9 mouse cellular contexts compared by ENCODE assay signal in genomic region chr4:59439960-59440359, GRCm38 (mm10). TPM values are rescaled to one million over a fixed set of nuclear protein-coding genes. Genes with fewer than 3 reads are reported as not detected.
A peak's percentile ranks its signal among the peaks of the same experiment; 100 is the strongest.
DNase-seq lines count a peak whose midpoint lies in the region; ATAC-seq lines count a peak whose summit lies in the region.
"Had no signal": no experiment of that assay in that cellular context is flagged by ENCODE, and none has a peak within 500 bp of the region (broad histone marks: within the 10 kb centered on the region; RNA-seq: fewer than 3 reads in every experiment).

No protein-coding gene starts in this region.

- H3K9ac ChIP-seq in intestine, embryonic 16.5 days (ENCODE audit: low read depth, low read length) = no peak overlapping the region

- peak overlapping the region; percentile 78 for H3K27ac ChIP-seq in intestine, embryonic 16.5 days (ENCODE audit: low read length)

- H3K9me3 ChIP-seq in intestine, embryonic 16.5 days (ENCODE audit: control insufficient read depth, low read length) = no peaks in the 10 kb centered on the region

- H3K36me3 ChIP-seq in intestine, embryonic 16.5 days (ENCODE audit: control insufficient read depth, insufficient read depth, low read length) = no peaks in the 10 kb centered on the region

- H3K4me2 ChIP-seq in intestine, embryonic 16.5 days (ENCODE audit: low read depth, low read length) = no peak overlapping the region

- no peak overlapping the region for H3K4me3 ChIP-seq in intestine, embryonic 16.5 days (ENCODE audit: low read length)

- peaks cover 6% of the 10 kb centered on the region; the same call in 1 of the 2 replicates for H3K4me1 ChIP-seq in intestine, embryonic 16.5 days (ENCODE audit: control insufficient read depth, insufficient read depth, low read length)

- ATAC-seq in intestine, embryonic 16.5 days = peak; percentile 85

- H3K27me3 ChIP-seq in intestine, embryonic 16.5 days (replicated peaks; ENCODE audit: control insufficient read depth, insufficient read depth, low read length) = no peaks in the 10 kb centered on the region

- DNase-seq in adrenal gland, postnatal 14 days = peak; percentile 24
- DNase-seq in adrenal gland, adult 18-20 months (ENCODE audit: low spot score in 2 of 2) = no peak
- DNase-seq in 416B (ENCODE audit: low read depth) = peak; percentile 98
- DNase-seq in lung, postnatal 25 days (ENCODE audit: low spot score) = peak; percentile 59
- DNase-seq in right cerebral cortex, postnatal 36 days (ENCODE audit: low spot score in 2 of 2) = no peak
- no peak for DNase-seq in right cerebral cortex, adult 2 months (ENCODE audit: low spot score in 2 of 2)
- no peak for DNase-seq in gastrocnemius, postnatal 14 days
- DNase-seq: thymus, postnatal 36 days had no signal

- WGBS in intestine, embryonic 16.5 days = 44% methylated on average over 2 of the region's 2 CpGs

- intact Hi-C loops in gastrocnemius, postnatal 14 days (cut with DNase I; ENCODE audit: low total_unique reads) = no loop called here

RNA-seq across cellular contexts. Expression of gene Susd1, which starts 1.5 kb away (rescaled TPM):
- total RNA-seq in adrenal gland, postnatal 14 days (2021) = 5.1 and 5.4 TPM in 2 replicates
- total RNA-seq in adrenal gland, adult 18-20 months (2021) = 1 to 10 TPM; 3.8 to 4.7 TPM
- 12.7 and 13.0 TPM in 2 replicates for polyA plus RNA-seq in intestine, embryonic 16.5 days (2015; fragmentation: Nextera tagmentation; extraction: Ambion mirVana)
- 1 to 10 TPM in 1 of 2 experiments, under 1 TPM in 1; 0.40 to 1.3 TPM for total RNA-seq in gastrocnemius, postnatal 14 days (2021)

Comparison
In these comparisons a context has a peak if more than half of its experiments do, and no peak if none do; other contexts are left out.
1. DNase-seq: peak in adrenal gland, postnatal 14 days (single experiment), 416B (single experiment) and lung, postnatal 25 days (single experiment); none in adrenal gland, adult 18-20 months (0 of 2), right cerebral cortex, postnatal 36 days (0 of 2), right cerebral cortex, adult 2 months (0 of 2) and gastrocnemius, postnatal 14 days (single experiment).